Mouse (Mus musculus) ovary, postnatal 10 days (tissue): ENCODE measurements at regions not wholly inside any gene's neighbourhood (a gene's known extent, or its start where the extent isn't known, plus 50 kb on each side); places are given as distances from the start of the nearest gene placed in this dataset.
A peak's percentile ranks its signal among the peaks of the same experiment; 100 is the strongest.
"Not testable (repeated sequence)": the region's sequence is repeated elsewhere in the genome, so short reads cannot be mapped to it uniquely, and the experiment has no call there.

Source experiments
- DNase-seq: peaks from one replicate; pipeline ENCODE4 v3.0.0; 2022; ENCODE audit warnings: low spot score

DNA sequence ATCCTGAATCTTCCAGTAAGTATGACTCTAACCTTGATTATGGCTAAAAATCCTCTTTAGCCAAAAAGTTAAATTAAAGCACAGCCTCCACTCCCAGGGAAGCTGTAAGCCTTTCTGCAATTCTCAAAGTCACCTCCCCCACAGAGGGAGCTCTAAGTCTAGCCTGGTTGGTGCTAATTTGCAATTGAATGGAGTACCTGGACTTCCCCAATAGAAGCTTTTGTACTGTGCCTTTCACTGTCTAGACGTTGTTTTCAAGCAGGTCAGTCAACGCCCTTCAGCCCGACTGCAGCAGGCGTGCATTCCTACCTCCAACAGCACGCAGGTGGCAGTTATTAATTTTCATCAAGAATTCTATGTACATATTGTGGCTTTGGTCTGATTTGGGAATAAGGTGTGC, 87.2 kb downstream of the Catsperg2 start:
- not testable (repeated sequence) for DNase-seq

GRCm38 (mm10) chr7:29602356-29602755, 83.9 kb upstream of the Sipa1l3 start:
- no peak for DNase-seq

DNA sequence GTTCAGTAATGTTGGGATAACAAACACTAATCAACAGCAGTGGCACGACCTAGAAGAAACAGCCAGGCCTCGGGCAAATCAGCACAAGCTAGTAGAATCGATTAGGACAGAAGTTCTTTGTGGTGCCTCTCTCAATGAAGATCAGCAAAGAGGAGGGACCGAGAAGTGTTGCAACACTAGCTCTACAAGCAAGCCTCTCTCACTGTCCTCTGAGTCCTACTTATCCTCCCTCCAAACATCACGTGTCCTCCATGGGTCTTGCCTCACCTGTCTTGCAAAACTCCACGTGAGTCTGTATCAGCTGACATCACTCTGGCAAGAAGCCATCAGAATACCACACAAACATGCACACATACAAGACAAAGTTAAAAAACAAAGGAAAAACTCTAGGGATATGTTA, 82.9 kb upstream of the Sipa1l3 start:
- no peak for DNase-seq

DNA sequence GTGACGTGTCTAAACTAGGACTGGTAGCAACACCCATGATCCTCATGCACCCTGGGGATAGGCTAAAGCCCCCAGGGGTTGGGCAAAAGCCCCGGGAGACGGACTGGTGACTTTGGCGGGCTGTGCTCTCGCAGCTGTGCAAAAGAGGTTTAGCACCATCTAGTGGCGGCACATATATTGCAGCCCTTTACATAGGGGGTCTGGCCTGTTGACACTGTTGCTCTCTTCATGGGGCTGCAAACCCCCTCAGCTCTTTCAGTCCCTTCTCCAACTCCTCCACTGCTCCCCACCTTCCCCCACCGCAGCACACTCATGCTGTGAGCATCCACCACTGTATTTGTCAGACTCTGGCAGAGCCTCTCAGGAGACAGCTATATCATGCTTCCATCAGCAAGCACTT, 78.8 kb upstream of the Sipa1l3 start:
- peak; percentile 21 for DNase-seq

DNA sequence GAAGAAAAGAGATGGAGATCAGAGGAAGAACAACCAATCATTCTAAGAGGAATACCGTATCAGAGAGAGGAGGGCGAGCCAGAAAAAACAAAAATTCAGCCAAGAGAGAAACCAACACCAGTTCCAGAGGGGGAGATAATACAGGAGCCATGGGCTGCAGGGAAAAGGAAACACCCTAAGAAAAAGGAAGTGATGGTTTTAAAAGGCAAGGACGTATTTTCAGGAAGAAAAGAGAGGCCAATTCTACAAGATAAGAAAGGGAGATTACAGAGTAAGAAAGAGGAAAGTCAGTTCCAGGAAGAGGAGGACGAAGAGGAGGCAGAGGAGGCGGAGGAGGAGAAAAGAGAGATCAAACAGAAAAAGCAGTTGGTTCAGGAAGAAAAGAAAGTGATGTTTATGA, 59.7 kb upstream of the Sipa1l3 start:
- DNase-seq: no peak

- DNase-seq: no peak
Observed at GRCm38 (mm10) chr7:29575606-29576005, 57.2 kb upstream of the Sipa1l3 start.
